Mouse (Mus musculus) olfactory bulb, adult 2 months (tissue): ENCODE measurements around the gene Dek.

ENCODE experiments used
- CTCF ChIP-seq: fragments of 200-500 bp; IDR thresholded peaks from 2 replicates; pipeline ENCODE4 v1.5.1; 2012; ENCODE audit warnings: low read depth, mild to moderate bottlenecking, low read length, moderate library complexity; ENCODE audit not compliant: insufficient read depth
- POLR2A ChIP-seq: fragments of 200-500 bp; IDR thresholded peaks from 2 replicates; pipeline ENCODE4 v1.6.1; 2012; ENCODE audit warnings: mild to moderate bottlenecking, low read depth, low read length, moderate library complexity; ENCODE audit not compliant: insufficient read depth

DNA sequence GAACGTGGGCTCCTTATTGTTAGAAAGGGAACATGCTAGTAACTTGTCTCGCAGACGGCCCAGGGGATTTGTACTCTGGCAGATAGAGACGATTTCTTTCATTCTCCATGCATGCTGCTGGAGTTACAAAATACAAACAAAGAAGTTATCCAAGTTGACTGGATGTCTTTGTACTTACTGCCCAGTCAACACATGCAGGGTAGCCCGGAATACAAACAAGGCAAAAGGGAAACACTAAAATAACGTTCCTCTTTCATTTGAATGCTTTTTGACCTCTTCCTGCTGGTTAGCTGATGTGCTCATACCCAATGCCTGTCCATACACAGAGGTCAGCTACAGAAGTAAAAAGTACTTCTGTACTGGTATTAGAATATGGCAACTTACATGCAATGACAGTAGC is 68.1 kb downstream of the Dek start:
- no peak for TF ChIP-seq POLR2A
- no peak for TF ChIP-seq CTCF
